Mouse (Mus musculus) cerebellum, adult 9-10 months (tissue): Measurements from ENCODE around the gene Pira2.
"Not testable (repeated sequence)": the region's sequence is repeated elsewhere in the genome, so short reads cannot be mapped to it uniquely, and the experiment has no call there.

Experiments used
- DNase-seq: peaks from one replicate; pipeline ENCODE4 v3.0.0; 2022

Gene Pira2

DNA sequence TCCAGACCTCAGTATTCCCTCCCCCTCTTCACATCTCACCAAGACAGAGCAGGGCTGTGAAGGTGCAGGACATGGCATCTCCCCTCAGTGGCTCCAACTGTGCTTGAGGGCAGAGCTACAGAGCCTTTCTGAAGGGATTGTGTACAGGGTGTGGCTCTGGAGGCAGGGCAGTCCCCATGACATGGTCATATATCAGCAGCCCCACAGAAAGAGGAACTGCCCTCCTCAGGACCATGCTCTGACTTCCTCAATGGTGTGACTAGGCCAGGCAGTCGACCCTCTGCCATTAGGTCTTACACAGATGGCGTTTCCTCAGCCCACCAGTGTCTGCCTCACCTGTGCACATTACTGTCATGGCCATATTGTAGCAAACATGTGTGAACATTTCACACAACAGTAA lies at the start of gene Pira2:
TSS of gene Pira2 (minus strand) at position 101 of the 400 bp plus-strand sequence.
- DNase-seq, result not testable (repeated sequence)

DNA sequence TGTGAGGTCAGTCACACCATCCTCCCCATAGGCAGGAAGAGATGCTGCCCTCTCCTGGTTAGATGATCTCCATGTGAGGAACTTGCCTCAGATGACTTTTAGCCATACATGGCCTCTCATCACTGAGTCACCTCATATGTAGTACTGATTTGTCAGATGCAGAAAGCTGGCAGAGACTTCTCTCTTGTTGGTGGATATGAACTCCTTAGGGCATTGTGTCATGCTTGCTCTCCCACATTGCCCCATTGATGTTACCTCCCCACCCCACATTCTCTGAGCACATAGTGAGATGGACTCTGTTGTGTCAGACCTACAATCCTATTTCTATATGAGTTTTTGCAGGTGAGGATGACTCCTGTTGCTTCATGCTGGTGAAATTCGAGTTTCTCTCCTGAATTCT lies 30.2 kb upstream of the Pira2 start:
- DNase-seq, result not testable (repeated sequence)

DNA sequence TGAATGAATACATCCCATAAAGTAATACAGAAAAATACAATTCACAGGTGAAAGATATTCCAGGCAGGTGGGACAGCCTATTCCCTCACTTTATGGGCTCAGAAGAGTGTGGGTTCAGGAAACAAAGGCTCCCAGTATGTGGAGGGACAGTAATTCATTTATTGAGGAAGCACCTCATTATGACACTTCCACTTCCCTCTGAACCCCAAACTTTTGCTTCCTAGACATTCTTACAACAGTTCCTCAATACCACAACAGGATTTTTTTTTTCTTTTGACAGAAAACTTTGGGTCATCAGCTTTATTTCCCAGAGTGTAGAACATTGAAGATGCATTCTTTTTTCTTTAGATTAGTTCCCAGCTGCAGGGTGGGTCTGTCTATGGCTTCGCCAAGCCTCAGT lies 7.0 kb downstream of the Pira2 start:
- not testable (repeated sequence) for DNase-seq

DNA sequence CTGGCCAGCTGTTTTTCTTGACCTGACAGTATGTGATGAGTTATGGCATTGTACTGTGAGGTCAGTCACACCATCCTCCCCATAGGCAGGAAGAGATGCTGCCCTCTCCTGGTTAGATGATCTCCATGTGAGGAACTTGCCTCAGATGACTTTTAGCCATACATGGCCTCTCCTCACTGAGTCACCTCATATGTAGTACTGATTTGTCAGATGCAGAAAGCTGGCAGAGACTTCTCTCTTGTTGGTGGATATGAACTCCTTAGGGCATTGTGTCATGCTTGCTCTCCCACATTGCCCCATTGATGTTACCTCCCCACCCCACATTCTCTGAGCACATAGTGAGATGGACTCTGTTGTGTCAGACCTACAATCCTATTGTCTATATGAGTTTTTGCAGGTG lies 14.2 kb downstream of the Pira2 start:
- DNase-seq, result not testable (repeated sequence)

DNA sequence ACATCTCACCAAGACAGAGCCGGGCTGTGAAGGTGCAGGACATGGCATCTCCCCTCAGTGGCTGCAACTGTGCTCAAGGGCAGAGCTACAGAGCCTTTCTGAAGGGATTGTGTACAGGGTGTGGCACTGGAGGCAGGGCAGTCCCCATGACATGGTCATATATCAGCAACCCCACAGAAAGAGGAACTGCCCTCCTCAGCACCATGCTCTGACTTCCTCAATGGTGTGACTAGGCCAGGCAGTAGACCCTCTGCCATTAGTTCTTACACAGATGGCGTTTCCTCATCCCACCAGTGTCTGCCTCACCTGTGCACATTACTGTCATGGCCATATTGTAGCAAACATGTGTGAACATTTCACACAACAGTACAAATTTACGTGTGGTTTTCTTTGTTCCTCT lies 19.3 kb downstream of the Pira2 start, which contains the start of gene Gm15448:
TSS of gene Gm15448 (minus strand) at position 89 of the 400 bp plus-strand sequence.
- not testable (repeated sequence) for DNase-seq

DNA sequence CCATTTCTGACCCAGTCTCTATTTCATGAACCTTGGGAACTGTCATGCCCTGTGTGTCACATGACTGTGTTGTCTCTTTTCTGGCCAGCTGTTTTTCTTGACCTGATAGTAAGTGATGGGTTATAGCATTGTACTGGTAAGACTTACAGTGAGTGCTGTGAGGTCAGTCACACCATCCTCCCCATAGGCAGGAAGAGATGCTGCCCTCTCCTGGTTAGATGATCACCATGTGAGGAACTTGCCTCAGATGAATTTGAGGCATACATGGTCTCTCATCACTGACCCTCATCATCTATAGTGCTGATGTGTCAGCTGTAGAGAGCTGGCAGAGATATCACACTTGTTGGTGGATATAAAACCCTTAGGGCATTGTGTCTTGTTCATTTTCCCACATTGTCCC lies 32.9 kb downstream of the Pira2 start:
- not testable (repeated sequence) for DNase-seq

DNA sequence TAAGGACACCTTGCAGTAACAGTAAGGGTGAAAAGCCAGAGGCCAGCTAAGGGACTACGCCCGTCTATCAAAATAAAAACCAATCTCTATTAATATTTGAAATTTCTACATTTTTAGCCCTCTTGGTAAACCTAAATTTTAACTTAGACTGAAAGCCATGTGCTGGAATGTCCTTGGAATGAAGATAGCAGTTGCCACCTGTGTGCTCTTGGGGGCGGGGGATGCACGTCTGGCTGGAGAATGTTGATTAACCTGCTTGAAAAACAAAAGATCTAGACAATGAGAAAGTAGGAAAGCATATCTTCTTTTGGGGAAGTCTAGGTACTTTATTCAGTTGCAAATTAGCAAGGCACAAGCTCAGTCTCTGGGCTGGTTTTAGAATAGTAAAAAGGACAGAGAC lies 41.9 kb downstream of the Pira2 start:
- not testable (repeated sequence) for DNase-seq

DNA sequence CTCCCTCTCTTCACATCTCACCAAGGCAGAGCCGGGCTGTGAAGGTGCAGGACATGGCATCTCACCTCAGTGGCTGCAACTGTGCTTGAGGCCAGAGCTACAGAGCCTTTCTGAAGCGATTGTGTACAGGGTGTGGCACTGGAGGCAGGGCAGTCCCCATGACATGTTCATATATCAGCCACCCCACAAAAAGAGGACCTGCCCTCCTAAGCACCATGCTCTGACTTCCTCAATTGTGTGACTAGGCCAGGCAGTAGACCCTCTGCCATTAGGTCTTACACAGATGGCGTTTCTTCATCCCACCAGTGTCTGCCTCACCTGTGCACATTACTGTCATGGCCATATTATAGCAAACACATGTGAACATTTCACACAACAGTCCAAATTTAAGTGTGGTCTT lies 44.9 kb downstream of the Pira2 start:
- not testable (repeated sequence) for DNase-seq

DNA sequence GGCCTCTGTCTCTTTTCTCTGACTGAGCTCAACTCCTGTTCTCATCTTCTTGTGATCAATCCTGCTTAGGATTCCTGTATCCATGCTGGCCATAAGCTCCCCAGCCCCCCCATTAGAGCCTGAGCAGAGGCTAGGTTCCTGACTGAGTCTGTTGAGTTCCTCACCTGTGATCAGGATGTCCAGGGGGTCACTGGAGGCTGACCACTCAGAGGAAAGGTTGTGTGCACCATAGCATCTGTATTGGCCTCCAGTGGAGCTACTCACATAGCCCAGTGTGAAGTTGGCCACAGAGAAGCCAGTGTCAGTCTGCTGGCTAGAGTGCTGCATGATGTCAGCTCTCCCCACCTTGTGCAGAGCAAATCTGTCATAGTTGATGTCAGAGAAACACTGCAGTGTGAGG lies 48.6 kb downstream of the Pira2 start:
- DNase-seq, result not testable (repeated sequence)
